Mouse (Mus musculus) heart, adult 9 months (tissue): Measurements from ENCODE around the gene Ctla2a.
A peak's percentile ranks its signal among the peaks of the same experiment; 100 is the strongest.
"Not testable (repeated sequence)": the region's sequence is repeated elsewhere in the genome, so short reads cannot be mapped to it uniquely, and the experiment has no call there.

ENCODE experiments used
- DNase-seq, 2 experiments: peaks; one replicate each; pipeline ENCODE4 v3.0.0; 2022; ENCODE audit warnings: low spot score in 2 of 2

Ctla2a gene

DNA sequence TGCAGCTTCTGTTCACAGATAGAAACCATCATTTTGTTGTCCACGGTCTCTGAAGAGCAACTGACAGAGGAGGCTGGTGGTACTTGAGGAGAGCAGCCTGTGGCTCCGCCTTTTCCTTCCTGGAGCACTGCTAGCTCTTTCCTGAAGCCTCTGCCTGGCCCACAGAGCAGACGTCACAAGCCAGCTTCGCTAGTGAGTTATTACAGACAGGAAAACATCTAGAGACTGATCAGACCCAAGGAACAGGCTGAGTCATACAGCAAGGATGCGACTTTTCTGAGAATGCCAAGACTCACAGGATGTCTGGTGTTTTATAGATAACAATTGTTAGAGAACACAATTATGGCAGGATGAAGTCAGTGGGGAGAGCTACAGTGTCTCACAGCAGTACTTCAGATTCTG, at the start of gene Ctla2a, which contains the start of gene Gm49391:
Gene Ctla2a, minus strand, starts transcription at position 126 of the 402 bp plus-strand sequence.
Gene Gm49391, minus strand, starts transcription at position 72 of the 402 bp plus-strand sequence.
- peak; percentile 79 to 92 for DNase-seq

DNA sequence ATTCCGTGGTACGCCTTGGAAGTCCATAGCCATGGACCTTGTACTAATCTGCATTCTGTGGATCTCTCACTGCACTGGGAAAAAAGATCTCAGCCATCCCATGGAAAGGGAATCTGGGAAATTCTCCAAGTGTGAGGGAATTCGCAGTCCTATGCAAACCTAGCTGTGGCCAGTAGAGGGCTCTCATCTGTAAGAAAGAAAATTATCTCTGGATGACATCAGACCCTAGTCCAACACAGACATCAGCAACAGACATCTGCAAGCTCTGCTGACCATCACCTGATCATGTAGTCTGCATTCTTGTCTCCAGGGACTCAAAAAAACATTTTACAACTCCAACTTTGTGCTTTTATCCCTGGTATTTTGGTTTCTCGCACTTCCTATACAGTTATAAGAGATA, 35.9 kb upstream of the Ctla2a start:
- not testable (repeated sequence) for DNase-seq

DNA sequence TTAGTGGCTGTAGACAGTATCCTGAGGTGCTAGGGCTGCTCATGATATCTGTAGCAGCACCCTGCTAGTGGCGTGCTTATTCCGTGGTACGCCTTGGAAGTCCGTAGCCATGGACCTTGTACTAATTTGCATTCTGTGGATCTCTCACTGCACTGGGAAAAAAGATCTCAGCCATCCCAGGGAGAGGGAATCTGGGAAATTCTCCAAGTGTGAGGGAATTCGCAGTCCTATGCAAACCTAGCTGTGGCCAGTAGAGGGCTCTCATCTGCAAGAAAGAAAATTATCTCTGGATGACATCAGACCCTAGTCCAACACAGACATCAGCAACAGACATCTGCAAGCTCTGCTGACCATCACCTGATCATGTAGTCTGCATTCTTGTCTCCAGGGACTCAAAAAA, 27.6 kb upstream of the Ctla2a start:
- DNase-seq: not testable (repeated sequence)

DNA sequence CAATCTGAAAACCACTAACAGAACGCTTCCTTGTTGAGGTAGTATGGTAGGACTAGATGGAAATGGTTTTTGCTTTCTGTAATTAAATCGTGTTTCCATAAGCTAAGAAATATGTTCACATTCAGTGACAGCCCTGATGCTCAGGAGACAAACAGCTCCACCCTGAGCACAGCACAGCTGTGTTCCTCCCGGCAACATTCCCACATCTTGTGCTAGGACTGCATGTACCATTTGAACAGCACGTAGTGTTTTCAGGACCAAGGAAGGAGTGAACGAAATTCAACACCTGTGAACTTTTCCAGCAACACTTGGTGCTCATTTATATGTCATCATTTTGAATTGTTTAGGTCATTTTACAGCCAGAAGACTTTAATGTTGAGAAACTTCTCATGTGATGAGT, 25.3 kb upstream of the Ctla2a start:
- DNase-seq: peak; percentile 7 to 39

DNA sequence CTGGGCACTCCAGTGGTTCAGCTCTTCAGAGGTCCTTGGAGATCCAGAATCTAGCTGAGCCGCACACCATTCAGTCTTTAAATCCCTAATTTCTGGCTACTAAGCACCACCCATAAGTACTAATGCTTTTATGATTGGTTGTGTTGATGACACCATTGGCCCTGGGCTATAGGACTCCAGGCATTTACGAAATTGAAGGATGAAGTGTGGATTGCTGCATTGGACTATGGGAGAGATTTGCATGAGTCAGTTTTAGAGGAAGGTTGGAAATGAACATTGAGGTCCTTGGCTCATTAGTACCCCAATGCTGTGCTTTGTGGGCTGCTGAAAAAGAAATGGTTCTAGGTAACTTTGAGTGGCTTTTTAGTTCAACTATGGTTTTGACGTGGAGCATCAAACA, 5.5 kb upstream of the Ctla2a start, which contains the start of gene Tpbpa:
Gene Tpbpa, minus strand, starts transcription at position 101 of the 400 bp plus-strand sequence.
- DNase-seq: not testable (repeated sequence)

DNA sequence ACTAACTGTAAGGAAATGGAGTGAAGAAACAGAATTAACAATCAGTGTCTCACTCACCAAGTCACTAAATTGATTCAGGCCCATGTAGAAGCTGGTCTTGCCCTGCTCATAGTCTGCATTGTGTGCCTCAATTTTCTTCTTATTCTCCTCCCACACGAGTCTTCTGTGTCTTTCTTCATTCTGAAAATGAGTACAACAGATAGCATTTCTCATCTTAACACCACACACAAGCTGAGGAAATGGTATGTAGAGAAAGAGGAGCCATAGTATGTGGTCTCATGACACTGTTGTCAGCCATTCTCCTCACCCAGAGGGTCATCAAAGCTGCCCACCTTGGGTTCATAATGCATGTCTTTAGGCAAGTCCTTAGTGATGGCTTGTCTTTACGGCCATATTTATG, 935 bp downstream of the Ctla2a start, which contains the start of gene Gm49393:
Gene Gm49393, minus strand, starts transcription at position 101 of the 400 bp plus-strand sequence.
- DNase-seq: not testable (repeated sequence)

DNA sequence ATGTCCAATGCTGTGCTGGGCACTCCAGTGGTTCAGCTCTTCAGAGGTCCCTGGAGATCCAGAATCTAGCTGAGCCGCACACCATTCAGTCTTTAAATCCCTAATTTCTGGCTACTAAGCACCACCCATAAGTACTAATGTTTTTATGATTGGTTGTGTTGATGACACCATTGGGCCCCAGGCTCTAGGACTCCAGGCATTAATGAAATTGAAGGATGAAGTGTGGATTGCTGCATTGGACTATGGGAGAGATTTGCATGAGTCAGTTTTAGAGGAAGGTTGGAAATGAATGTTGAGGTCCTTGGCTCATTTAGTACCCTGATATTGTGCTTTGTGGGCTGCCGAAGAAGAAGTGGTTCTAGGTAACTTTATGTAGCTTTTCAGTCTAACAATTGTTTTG, 31.6 kb downstream of the Ctla2a start, which contains the start of gene Tpbpb:
Gene Tpbpb, minus strand, starts transcription at position 101 of the 400 bp plus-strand sequence.
- not testable (repeated sequence) for DNase-seq

DNA sequence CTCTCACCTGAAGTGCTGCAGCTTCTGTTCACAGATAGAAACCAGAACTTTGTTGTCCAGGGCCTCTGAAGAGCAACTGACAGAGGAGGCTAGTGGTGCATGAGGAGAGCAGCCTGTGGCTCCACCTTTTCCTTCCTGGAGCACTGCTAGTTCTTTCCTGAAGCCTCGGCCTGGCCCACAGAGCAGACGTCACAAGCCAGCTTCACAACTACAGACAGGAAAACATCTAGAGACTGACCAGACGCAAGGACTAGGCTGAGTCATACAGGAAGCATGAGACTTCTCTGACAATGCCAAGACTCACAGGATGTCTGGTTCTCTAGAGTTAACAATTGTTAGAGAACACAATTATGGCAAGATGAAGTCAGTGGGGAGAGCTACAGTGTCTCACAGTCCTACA, 39.1 kb downstream of the Ctla2a start, which contains the start of gene Ctla2b:
Gene Ctla2b, minus strand, starts transcription at position 120 of the 400 bp plus-strand sequence.
- peak; percentile 86 to 95 for DNase-seq

DNA sequence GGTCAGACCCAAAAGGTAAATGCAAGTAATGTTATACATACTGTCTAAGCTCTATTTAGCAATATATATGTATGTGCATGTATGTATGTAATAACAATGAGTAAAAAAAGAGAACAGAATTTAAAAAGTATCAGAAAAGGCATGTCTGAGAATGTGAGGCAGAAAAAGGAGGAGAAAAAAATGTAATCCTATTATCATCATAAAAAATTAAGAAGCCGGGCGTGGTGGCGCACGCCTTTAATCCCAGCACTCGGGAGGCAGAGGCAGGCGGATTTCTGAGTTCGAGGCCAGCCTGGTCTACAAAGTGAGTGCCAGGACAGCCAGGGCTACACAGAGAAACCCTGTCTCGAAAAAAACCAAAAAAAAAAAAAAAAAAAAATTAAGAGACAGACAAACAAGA, 39.6 kb downstream of the Ctla2a start, which contains the start of gene Gm49392:
Gene Gm49392, minus strand, starts transcription at position 101 of the 400 bp plus-strand sequence.
- DNase-seq: not testable (repeated sequence)

DNA sequence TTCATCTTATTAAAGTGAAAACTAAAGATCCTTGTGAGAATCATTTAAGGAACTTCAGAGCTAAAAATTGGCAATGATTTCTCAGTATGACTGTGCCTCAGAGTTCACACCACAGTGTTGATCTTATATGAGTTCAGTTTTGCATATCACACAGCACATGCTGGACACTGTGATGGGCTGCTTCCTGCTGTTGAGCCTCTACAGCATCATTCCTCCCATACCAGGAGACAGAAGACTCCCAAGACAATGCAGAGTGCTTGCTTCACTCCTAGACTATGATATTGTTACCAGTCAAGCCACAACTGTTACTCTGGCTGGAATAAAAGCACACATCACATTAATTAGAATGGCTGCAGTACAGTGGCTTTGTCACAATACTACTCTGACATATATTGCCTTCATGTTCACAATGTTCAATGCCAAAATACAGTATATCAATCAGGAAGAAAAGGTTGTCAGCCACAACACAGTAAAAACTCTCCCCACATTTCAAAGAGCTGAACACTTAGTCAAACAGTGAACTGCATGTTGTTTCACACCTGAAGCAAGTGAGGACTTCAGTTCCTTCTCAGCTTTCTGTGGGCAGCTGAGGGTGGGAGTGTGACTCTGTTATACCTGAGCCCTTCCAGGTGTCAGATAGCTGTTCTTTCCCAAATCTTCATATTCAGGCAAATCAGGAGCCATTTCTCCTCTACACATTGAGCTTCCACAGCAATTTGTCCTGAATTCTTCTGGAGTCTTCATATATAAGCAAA, 40.8 kb downstream of the Ctla2a start:
- no peak for DNase-seq

DNA sequence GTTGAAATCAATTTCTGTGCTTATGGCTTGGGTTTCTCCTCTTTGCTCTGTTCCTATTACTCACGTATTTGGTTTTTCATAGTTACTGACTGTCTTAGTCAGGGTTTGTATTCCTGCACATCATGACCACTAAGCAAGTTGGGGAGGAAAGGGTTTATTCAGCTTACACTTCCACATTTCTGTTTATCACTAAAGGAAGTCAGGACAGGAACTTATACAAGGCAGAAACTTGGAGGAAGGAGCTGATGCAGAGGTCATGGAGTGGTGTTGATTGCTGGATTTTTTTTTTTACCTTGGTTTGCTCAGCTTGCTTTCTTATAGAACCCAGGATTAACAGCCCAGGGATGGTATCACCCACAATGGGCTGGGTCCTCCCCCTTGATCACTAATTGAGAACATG, 44.1 kb downstream of the Ctla2a start:
- no peak for DNase-seq
